Mouse (Mus musculus): ENCODE data around the gene Ccdc40.

GRCm38 (mm10) chr11:119307658-119307867 lies 79.2 kb downstream of the Ccdc40 start, which contains the start of gene Card14:
- TF ChIP-seq CTCF (IDR thresholded peaks at IDR 0.05; ENCODE audit: low read depth, low read length) = no peak
- TF ChIP-seq POLR2A (IDR thresholded peaks at IDR 0.05; ENCODE audit: borderline replicate concordance, low read depth, low read length) = no peak

All from bone marrow macrophage, adult 2 months (primary cell).